Mouse (Mus musculus) frontal cortex, adult (tissue): ENCODE data around the gene Coro2a.
"Not testable (repeated sequence)": the region's sequence is repeated elsewhere in the genome, so short reads cannot be mapped to it uniquely, and the experiment has no call there.

ENCODE experiments used
- ATAC-seq: cut with Nextera tagmentation; 2 replicates; pipeline ENCODE4 v1.9.2; 2017; ENCODE audit warnings: mild to moderate bottlenecking, moderate library complexity, mixed read lengths; ENCODE audit not compliant: low TSS enrichment

Gene Coro2a

DNA sequence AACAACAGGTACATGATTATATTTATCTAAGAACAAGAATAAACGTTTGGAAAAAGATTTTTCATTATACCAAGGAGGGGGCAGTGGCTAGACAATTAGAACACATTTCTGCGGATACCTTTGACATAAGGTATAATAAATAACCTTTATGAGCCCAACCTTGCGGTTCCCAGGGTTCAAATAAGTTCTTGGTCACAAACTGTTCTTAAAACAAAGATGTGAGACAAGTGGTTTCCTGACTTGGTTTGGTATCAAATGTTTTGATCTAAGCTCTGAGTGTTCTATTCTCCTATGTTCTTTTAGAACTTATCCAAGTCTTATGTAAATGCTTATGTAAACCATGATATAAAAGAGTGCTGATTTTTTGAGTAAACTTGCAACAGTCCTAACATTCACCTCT lies 17.5 kb downstream of the Coro2a start:
- not testable (repeated sequence) for ATAC-seq

- ATAC-seq: not testable (repeated sequence)
These were observed 17.9 kb downstream of the Coro2a start for GRCm38 (mm10) chr4:46584084-46584483.

DNA sequence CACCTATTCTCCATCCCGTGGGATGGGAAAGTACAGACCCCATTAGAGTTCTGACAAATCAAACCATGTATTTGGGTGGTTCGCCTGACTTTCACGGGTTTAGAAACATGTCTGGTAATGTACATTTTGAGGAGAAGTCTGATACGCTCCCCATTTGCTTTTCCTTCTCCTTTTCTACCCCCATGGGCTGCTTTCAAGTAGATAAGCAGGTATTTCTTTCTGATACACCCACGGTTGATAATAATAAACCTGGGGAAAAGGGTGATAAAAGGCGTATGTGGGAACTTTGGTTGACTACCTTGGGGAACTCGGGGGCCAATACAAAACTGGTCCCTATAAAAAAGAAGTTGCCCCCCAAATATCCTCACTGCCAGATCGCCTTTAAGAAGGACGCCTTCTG lies 20.0 kb downstream of the Coro2a start:
- ATAC-seq: not testable (repeated sequence)

DNA sequence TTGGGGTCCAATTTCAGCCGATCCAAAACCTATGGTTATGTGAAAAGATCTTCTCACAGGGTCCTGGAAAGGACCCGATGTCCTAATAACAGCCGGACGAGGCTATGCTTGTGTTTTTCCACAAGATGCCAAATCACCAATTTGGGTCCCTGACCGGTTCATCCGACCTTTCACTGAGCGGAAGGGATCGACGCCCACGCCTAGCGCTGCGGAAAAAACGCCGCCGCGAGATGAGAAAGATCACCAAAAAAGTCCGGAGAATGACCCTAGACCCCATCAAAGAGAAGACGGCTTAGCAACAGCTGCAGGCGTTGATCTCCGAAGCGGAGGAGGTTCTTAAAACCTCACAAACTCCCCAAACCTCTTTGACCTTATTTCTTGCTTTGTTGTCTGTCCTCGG lies 20.4 kb downstream of the Coro2a start:
- not testable (repeated sequence) for ATAC-seq

- ATAC-seq: not testable (repeated sequence)
These were observed 21.2 kb downstream of the Coro2a start for GRCm38 (mm10) chr4:46580799-46581243.

DNA sequence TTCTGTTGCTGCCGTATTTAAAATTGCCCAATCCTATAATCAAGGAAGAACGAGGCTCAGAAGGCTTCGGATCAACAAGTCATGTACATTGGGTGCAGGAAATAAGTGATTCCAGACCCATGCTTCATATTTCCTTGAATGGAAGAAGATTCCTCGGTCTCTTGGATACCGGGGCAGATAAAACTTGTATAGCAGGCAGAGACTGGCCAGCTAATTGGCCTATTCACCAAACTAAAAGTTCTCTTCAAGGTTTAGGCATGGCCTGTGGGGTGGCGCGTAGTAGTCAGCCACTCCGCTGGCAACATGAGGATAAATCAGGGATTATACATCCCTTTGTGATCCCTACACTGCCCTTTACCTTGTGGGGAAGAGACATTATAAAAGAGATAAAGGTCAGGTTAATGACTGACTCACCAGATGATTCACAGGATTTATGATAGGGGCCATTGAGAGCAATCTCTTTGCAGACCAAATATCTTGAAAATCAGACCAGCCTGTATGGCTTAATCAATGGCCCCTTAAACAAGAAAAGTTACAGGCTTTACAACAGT lies 23.1 kb downstream of the Coro2a start:
- not testable (repeated sequence) for ATAC-seq

DNA sequence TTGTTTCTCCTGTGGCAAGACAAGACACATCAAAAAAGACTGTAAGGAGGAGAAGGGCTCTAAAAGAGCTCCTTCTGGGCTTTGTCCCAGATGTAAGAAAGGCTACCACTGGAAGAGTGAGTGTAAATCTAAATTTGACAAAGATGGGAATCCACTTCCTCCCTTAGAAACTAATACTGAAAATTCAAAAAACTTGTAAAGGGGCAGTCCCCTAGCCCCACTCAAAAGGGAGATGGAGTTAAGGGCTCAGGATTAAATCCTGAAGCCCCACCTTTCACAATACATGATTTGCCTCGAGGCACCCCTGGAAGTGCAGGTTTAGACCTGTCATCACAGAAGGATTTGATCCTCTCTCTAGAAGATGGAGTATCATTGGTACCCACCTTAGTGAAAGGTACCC lies 23.8 kb downstream of the Coro2a start:
- no peak for ATAC-seq

- ATAC-seq: not testable (repeated sequence)
These were observed 26.3 kb downstream of the Coro2a start for GRCm38 (mm10) chr4:46575509-46576284.

GRCm38 (mm10) chr4:46574841-46575240 lies 27.2 kb downstream of the Coro2a start:
- ATAC-seq: no peak

DNA sequence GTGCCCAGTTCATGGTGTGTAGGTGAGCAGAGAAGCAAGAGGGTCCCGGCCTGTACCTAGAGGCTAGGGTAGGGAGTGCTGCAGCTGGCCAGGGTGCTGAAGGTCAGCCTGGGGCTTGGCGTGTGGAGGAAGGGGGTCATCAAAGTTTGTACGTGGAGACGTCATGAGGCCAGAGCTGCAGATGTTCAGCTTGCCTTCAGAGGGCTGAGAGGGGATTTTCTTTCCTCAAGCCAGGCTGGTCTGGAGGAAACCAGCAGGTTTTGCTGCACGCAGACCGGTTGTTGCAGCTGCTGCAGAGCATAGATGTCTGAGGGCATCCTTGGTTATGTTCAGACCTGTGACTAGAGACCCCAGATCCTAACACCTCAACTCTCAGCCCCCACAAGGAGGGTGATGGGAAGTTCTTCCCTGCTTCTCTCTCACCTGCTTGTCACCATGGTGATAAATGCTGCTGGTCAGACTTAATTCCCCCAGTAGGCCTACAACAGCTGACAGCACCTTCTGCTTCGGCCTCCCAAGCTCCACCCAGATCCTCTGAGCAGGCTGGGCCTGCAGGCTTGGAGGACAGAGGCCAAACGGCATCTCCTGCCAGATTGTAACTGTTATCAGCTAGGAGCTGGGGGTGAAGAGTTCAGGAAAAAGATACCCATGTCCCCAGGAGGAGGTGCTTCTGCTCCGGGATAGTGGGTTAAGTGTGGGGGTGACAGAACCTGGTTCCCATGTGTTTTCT lies 27.8 kb downstream of the Coro2a start:
- ATAC-seq: no peak

DNA sequence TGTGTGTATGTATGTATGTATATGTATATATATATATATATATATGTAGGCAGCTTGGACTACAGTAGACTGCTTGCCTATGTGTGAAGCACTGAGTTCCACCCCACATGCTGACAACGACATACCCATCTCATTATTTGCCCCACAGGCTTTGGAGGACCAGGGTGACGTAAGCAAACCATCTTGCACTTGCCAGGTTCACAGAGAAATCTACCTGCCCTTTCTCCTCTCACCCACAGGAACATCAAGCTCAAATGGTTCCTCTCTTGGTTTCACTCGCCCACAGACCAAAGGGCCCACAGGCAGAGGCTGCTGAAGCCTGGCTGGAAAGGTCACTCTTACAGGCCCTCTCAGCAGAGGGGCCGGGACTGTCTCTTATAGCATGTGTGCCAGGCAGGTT lies 29.4 kb downstream of the Coro2a start:
- ATAC-seq: no peak

DNA sequence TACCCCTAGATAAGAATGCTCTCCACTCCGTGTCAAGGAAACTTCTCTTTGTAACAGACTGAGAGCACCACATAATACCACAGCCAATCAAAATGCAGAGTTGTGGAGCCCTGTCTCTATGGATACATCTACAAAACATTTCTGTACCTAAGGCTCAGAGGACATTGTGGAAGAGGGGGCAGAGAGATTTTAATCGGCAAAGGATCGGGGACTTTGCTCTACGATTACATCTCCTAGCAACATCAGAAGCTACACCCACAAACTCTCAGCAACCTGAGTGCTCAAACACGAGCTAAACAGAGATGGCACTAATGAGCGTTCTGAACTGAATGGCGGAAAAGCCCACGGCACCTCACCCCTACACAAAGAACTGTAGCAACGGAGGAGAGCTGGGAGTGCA lies 30.3 kb downstream of the Coro2a start:
- no peak for ATAC-seq

DNA sequence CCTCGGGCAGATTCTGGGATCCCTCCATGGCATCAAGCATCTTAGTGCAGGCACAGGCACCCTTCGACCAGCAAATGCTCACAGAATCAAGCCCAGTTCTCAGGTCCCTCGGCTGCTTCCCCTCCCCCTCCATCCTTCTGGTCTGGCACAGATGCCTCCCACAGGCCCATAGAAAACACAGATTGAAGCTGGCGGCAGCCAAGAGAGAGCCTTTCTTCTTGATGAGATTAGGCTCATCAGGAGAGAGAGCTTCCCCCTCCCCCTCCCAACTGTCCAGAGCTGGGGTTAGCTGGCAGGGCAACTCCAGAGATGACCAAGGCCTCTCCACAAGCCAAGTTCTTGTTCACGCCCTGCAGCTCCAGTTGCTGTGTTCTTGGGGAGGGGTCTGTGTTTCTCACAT lies 32.3 kb downstream of the Coro2a start:
- peak; percentile 77 for ATAC-seq

- no peak for ATAC-seq
These were observed 33.8 kb downstream of the Coro2a start for GRCm38 (mm10) chr4:46568169-46568568.

GRCm38 (mm10) chr4:46566931-46567671 lies 34.9 kb downstream of the Coro2a start:
- ATAC-seq: no peak

- ATAC-seq: no peak
These were observed 36.5 kb downstream of the Coro2a start for GRCm38 (mm10) chr4:46565393-46565955.

DNA sequence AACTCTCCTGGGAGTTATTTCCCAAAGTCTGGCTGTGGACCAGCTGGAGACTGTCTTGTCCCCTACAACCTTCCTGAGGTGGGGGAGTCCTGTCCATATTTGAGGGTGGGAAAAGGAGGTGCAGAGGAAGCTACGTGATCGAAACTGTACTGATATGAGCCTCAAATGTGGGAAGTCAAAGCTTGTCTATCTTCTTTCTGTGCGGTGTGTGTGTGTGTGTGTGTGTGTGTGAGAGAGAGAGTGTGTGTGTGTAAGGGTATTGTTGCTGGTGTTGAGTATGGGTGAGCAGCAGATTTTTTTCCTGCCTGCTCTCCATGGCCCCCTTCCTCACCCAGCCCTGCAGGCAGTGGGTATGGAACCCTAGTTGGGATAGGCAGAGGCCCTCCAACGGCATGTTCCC lies 37.8 kb downstream of the Coro2a start:
- no peak for ATAC-seq

DNA sequence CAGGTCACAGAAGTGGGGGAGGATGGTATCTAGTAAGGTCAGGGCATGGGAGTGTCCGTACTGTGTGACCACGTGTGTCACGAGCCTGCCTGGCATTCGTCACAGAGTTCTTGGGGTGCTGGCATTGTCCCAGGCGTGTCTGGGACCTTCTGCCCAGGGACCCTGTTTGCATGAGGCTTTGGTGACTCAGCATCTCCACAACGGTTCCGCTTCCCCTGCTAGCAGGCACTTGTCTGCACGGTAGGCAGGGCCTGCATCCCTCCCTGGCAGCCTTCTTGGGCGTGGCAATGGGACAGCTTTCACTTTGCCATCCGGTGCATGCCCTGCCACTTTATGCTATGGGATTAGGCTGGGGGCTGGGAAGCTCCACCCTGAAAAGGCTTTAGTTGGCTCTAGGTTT lies 38.2 kb downstream of the Coro2a start:
- ATAC-seq: no peak

- ATAC-seq: no peak
These were observed 39.2 kb downstream of the Coro2a start for GRCm38 (mm10) chr4:46562841-46563240.

DNA sequence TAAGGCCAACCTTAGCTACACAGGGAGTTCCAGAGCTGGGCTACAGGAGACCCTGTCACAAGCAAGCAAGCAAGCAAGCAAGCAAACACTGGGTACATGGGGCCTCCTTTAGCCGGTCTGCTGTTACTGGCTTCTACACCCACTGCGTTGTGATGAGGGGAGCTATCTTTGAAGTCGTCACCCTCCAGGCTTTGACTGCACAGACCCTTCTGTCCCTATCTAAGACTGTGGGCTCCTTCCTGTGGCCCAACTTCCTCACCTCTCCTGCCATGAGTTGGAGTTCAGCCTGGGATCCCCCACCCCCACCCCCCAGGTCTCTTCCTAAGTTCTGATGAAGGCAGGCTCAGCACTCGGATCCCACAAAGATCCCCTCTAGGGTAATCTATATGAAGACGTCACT lies 40.0 kb downstream of the Coro2a start:
- ATAC-seq: no peak

DNA sequence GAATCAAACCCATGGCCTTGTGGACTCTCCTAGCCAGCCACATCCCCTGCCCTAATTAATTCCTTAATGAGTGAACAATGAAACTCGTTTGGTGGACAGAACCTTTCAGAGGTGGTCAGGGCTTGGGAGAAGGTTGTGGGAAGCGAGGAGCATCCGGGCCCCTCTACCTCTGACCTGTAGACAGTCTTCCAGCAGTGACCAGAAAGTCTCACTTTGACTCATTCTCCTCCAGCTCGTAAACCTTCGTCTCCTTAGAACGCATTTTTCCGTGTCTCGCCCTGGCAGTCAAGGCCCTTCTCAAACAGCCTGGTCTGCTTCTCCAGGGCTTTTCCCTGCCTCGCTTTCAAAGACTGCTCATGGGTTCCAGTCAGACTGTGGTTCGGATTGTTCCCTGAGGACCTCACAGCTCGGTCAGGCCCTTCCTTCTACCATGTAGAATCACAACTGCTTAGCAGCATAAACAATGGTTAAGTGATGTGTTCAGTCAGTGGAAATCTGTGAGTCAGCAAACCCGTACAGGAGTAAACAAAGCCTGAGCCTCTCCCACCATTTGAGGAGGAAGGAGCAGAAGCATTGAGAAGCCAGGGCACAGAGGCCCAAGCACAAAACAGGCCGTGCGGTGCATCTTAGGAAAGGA lies 41.8 kb downstream of the Coro2a start:
- no peak for ATAC-seq
